Mouse (Mus musculus) kidney, adult 11 months (tissue): ENCODE measurements around the gene Col4a2.
A peak's percentile ranks its signal among the peaks of the same experiment; 100 is the strongest.

Source experiments
- DNase-seq: peaks from one replicate; pipeline ENCODE4 v3.0.0; 2022

Col4a2 gene

DNA sequence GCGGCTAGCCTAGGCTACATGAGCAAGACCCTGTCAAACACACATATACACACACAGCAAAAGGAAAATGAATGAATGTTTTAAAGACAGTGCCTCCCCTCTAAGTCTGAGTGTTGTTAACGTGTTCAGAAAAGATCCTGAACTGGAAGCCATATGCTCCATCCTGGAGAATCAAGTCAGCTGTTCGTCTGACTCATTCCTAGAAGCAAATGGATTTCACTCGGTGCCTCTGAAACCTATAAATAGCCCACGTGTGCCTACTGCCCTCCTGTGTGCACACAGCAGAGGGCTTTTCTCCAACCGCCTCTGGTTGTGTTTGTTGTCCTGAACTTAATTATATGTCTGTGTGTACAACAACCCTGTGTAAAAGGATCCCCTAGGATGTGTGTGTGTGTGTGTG lies 109.4 kb downstream of the Col4a2 start:
- no peak for DNase-seq

DNA sequence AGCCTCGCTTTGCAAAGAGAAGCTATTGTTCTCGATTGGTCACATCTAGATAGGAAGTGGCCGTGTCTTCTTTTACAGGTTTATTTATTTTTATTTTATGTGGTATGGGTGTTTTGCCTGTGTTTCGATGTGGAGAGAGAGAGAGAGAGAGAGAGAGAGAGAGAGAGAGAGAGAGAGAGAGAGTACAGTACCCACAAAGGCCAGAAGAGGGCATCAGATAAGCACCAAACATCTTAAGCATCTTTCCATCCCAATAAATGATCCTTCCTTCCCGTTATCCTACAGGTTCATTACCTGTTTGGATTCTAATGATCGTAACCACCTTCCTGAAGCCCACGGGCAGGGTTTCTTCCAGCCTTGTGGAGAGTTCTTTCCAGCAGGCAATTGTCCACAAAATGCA lies 110.5 kb downstream of the Col4a2 start:
- DNase-seq = no peak

GRCm38 (mm10) chr8:11430688-11431087 lies 118.1 kb downstream of the Col4a2 start:
- no peak for DNase-seq

GRCm38 (mm10) chr8:11437862-11438261 lies 125.3 kb downstream of the Col4a2 start:
- no peak for DNase-seq

DNA sequence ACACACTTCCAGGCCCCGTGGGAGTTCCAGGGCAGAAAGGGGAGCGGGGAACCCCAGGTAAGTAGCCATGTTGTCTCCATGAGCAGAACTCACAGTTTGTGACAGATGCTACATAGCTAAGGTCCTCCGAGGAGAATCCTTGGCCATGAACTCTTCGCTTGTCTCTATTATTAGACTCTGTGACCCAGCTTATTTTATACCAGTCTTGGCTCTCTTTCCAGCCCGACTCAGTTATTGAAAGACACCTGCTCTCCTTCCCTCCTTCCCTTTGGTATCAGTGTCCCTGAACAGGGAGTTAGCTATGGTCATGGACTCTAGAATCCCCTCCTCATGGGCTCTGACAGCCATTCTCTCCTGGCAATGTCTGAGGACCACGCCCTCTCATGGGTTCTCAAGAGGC lies 128.7 kb downstream of the Col4a2 start:
- no peak for DNase-seq

DNA sequence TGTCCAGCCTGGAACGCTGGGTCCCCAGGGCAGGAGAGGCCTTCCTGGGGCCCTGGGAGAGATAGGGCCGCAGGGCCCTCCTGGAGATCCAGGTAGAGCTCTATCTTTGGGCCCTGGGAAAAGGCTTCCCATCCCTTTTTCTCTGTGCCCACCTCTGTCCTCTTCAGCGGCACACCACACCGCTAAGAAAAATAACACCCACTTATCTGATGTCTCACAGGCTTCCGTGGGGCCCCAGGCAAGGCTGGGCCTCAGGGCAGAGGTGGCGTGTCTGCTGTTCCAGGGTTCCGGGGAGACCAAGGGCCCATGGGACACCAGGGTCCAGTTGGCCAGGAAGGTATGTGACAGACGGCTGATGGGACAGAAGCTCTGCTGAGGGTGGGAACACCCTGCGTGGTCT lies 131.0 kb downstream of the Col4a2 start:
- DNase-seq = no peak

DNA sequence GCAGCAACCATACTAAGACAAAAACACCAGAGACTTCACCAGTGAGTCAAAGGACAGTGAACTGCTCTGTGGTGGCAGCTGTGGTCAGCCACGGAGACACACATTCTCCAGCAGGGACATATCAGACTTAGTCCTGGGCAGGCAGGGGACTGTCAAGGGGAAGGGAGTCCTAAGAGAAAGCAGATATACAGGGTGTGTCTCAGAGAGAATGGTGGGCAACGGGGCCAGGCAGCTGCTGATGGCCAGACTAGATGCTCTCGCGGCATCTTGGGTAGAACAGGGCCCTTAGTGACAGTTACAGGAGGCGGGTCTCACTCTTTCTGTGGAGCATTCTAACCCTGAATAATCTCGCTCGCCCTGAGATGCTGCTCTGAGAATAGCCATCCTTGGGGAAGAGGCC lies 131.6 kb downstream of the Col4a2 start:
- no peak for DNase-seq

- DNase-seq = no peak
Measured at GRCm38 (mm10) chr8:11445790-11446189, 133.2 kb downstream of the Col4a2 start.

DNA sequence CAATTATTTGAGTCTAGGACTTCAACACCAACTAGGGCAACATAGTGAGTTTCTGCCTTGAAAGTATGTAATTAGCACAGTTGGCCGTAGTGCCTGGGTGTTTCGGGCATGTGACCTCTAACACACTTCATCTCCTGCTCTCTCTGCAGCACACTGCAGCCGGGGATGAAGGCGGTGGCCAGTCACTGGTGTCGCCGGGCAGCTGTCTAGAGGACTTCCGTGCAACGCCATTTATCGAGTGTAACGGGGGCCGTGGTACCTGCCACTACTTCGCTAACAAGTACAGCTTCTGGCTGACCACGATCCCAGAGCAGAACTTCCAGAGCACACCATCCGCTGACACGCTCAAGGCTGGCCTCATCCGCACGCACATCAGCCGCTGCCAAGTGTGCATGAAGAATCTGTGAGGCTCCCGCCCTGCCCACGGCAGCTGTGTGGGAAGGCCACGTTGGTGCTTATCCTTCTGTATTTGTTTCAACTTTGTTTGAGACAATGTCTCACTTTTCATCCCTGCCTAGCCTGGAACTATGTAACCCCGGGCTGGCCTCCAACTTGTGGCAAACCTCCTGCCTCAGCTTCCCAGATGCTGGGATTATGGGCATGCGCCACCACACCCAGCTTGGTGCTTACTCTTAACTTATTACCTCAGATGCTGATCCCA lies 135.4 kb downstream of the Col4a2 start:
- DNase-seq = no peak

GRCm38 (mm10) chr8:11450184-11451113 lies 137.8 kb downstream of the Col4a2 start:
- peak; percentile 58 for DNase-seq

- DNase-seq = no peak
Measured at GRCm38 (mm10) chr8:11452152-11452551, 139.5 kb downstream of the Col4a2 start.

- DNase-seq = no peak
Measured at GRCm38 (mm10) chr8:11452559-11452958, 140.0 kb downstream of the Col4a2 start.

GRCm38 (mm10) chr8:11452974-11453373 lies 140.4 kb downstream of the Col4a2 start:
- no peak for DNase-seq

GRCm38 (mm10) chr8:11454228-11454627 lies 141.6 kb downstream of the Col4a2 start:
- DNase-seq = no peak

- no peak for DNase-seq
Measured at GRCm38 (mm10) chr8:11457278-11457677, 144.7 kb downstream of the Col4a2 start.

DNA sequence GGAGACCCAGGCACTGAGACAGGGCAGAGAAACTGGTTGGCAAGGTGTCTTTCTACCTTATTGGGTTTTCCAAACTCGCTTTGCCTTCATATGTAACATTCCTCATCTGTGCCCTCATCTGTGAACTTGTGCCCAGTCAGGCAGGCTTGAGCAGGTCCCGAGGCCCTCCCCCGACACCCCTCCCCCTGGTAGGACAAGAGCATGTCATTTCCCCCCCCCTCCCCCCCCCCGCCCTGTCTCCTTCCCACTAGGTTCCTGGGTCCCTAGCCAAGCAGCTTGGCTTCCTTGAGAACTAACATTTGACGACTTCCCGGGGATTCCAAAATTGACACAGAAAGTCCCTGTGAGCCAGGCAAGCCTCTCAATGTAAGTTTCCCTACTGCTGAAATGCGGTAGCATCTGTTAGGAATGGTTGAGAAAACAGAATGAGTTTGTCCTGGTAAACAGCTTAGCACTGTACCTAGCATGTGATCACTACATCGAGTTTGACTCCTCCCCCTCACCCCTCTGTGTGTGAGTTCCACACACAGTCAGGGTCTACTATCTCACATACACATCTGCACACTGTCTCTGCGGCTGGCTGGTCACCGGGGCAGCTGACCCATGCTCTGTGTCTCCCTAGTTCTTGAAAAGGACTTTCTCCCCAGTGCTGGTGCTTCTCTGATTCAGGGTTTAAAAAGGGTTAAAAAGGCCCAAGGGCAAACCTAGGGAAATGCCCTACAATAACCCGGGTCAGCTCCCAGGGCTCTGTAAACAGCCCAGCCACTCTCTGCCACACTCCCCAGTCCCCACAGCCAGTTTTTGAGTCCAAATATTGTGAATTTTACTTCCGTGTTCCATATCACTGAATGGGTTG lies 145.6 kb downstream of the Col4a2 start:
- DNase-seq = peak; percentile 62

DNA sequence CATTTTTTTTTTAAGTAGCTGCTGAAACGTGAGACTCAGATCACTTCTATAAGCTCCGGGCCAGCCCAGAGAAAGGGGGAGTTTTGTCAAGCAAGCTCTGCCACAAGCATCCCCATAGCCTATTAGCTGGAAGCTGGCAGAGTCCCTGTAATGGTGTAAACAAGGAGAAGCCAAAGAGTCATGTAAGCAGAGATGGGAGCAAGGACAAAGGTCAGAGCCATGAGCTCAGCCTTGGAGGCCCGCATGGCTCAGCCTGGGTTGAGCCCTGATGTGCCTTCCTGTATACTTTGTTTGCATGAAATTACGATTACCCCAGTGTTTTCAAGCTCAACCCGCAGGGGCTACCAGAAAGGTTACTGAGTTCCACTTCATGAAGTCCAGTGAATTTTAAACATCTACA lies 146.4 kb downstream of the Col4a2 start:
- peak; percentile 83 for DNase-seq

GRCm38 (mm10) chr8:11460934-11461333 lies 148.3 kb downstream of the Col4a2 start:
- peak; percentile 52 for DNase-seq

- no peak for DNase-seq
Measured at GRCm38 (mm10) chr8:11461847-11462246, 149.2 kb downstream of the Col4a2 start.

GRCm38 (mm10) chr8:11462641-11463040 lies 150.0 kb downstream of the Col4a2 start:
- no peak for DNase-seq

- no peak for DNase-seq
Measured at GRCm38 (mm10) chr8:11463541-11463888, 150.9 kb downstream of the Col4a2 start.

DNA sequence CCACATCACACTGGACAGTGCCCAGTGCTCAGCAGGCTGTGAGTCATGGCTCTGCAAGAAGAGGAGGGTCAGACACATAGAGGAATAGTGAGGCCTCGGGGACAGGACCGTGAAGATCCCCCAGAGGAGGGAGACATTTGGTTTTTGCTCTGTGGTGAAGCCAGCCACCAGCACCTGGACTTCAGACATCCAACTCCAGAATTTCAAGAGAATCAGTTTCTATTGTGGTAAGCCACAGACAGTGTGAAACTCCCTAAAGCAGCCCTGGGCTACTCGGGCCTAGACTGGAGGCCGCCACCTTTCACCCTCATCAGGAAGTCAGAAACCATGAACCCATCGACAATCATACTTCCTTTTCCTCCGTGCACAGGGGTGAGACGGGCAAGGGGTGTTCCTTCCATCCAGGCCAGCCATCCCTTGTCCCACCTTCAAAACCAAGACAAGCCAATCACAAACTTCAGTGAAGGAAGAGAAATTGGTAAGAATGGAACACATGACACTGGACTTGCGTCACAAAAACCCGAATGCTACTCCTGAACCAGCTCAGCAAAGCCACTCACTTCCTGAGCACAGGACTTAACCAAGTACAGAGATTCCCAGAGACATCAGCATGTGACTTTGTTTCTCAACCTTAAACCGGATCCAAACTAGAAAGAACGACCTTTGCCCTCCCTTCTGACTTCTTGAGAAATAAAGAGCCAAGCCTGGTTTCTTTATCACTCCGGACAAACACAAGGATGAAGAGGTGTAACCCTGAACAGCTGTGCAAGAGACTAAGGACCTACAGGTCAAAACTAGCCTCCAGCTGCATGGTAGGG lies 151.5 kb downstream of the Col4a2 start:
- DNase-seq = peak; percentile 56

DNA sequence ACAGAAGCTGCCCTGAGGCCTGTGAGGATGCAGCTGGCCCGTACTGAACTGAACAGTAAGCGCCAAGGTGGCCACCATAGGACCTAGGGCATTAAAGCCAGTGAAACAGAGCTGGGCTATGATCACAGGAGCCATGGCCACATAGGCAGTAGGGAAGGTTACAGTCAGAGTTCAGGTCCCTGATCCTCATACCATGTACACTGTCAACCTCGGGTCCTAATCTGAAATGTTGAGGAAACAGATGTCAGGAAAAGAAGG lies 152.0 kb downstream of the Col4a2 start:
- no peak for DNase-seq
